Mouse (Mus musculus): ENCODE measurements around the gene Carmil1.
A peak's percentile ranks its signal among the peaks of the same experiment; 100 is the strongest.
"Not testable (repeated sequence)": the region's sequence is repeated elsewhere in the genome, so short reads cannot be mapped to it uniquely, and the experiment has no call there.

Gene Carmil1

GRCm38 (mm10) chr13:24146541-24146940 lies 134.1 kb downstream of the Carmil1 start:
- DNase-seq = no peak

GRCm38 (mm10) chr13:24144858-24145257 lies 135.7 kb downstream of the Carmil1 start:
- DNase-seq = no peak

- no peak for DNase-seq
These were observed 136.5 kb downstream of the Carmil1 start for GRCm38 (mm10) chr13:24144141-24144540.

- no peak for DNase-seq
These were observed 143.8 kb downstream of the Carmil1 start for GRCm38 (mm10) chr13:24136836-24137235.

GRCm38 (mm10) chr13:24135282-24136230 lies 145.0 kb downstream of the Carmil1 start:
- DNase-seq = no peak

- no peak for DNase-seq
These were observed 147.7 kb downstream of the Carmil1 start for GRCm38 (mm10) chr13:24132866-24133265.

- no peak for DNase-seq
These were observed 149.3 kb downstream of the Carmil1 start for GRCm38 (mm10) chr13:24131319-24131718.

GRCm38 (mm10) chr13:24130741-24131140 lies 149.9 kb downstream of the Carmil1 start:
- no peak for DNase-seq

- DNase-seq = no peak
These were observed 151.9 kb downstream of the Carmil1 start for GRCm38 (mm10) chr13:24128731-24129130.

- DNase-seq = no peak
These were observed 154.7 kb downstream of the Carmil1 start for GRCm38 (mm10) chr13:24125865-24126264.

- DNase-seq = no peak
These were observed 163.3 kb downstream of the Carmil1 start for GRCm38 (mm10) chr13:24117181-24117812.

GRCm38 (mm10) chr13:24112689-24113348 lies 167.8 kb downstream of the Carmil1 start:
- DNase-seq = peak; percentile 55

GRCm38 (mm10) chr13:24110329-24110728 lies 170.3 kb downstream of the Carmil1 start:
- no peak for DNase-seq

GRCm38 (mm10) chr13:24108282-24108681 lies 172.3 kb downstream of the Carmil1 start:
- no peak for DNase-seq

GRCm38 (mm10) chr13:24107058-24107457 lies 173.5 kb downstream of the Carmil1 start:
- DNase-seq = no peak

- no peak for DNase-seq
These were observed 174.8 kb downstream of the Carmil1 start for GRCm38 (mm10) chr13:24105838-24106237.

- no peak for DNase-seq
These were observed 175.3 kb downstream of the Carmil1 start for GRCm38 (mm10) chr13:24105340-24105669.

- DNase-seq = not testable (repeated sequence)
These were observed 175.8 kb downstream of the Carmil1 start for GRCm38 (mm10) chr13:24104611-24105339.

GRCm38 (mm10) chr13:24104016-24104415 lies 176.6 kb downstream of the Carmil1 start:
- DNase-seq = no peak

- no peak for DNase-seq
These were observed 177.4 kb downstream of the Carmil1 start for GRCm38 (mm10) chr13:24103152-24103551.

- DNase-seq = no peak
These were observed 178.3 kb downstream of the Carmil1 start for GRCm38 (mm10) chr13:24102256-24102655.

GRCm38 (mm10) chr13:24101157-24102130 lies 179.2 kb downstream of the Carmil1 start:
- DNase-seq = no peak
